8 mouse cellular contexts compared by ENCODE assay signal in genomic region chr2:165751068-165751467, GRCm38 (mm10).
DNase-seq lines count a peak whose midpoint lies in the region; ATAC-seq and TF ChIP-seq lines count a peak whose summit lies in the region.

No protein-coding gene starts in this region.

- H3K9me3 ChIP-seq in embryonic facial prominence, embryonic 13.5 days, result no peaks in the 10 kb centered on the region
- no peaks in the 10 kb centered on the region for H3K9me3 ChIP-seq in limb, embryonic 14.5 days (ENCODE audit: control insufficient read depth, low read length)

- H3K27ac ChIP-seq in heart, adult 2 months, result no peak overlapping the region
- no peak overlapping the region for H3K27ac ChIP-seq in thymus, adult 2 months (ENCODE audit: control insufficient read depth, insufficient read depth, low read length)
- H3K27ac ChIP-seq in embryonic facial prominence, embryonic 13.5 days, result peak overlapping the region; percentile 39; the same call in 1 of the 2 replicates
- H3K27ac ChIP-seq in limb, embryonic 14.5 days (replicated peaks; ENCODE audit: low read depth, low read length), result no peak overlapping the region

- WGBS in heart, adult 2 months, result 24% methylated on average over 7 of the region's 7 CpGs
- WGBS in thymus, adult 2 months, result 30% methylated on average over 7 of the region's 7 CpGs
- 18% methylated on average over 7 of the region's 7 CpGs for WGBS in embryonic facial prominence, embryonic 13.5 days
- 35% methylated on average over 7 of the region's 7 CpGs for WGBS in limb, embryonic 14.5 days

- TF ChIP-seq POLR2A in heart, adult 2 months (IDR thresholded peaks at IDR 0.05; ENCODE audit: insufficient read depth, low read depth, low read length), result no peak
- TF ChIP-seq POLR2A in thymus, adult 2 months (IDR thresholded peaks at IDR 0.05; ENCODE audit: control insufficient read depth, extremely low read depth, insufficient read depth, low read length, poor library complexity), result no peak
- TF ChIP-seq POLR2A in limb, embryonic 14.5 days (IDR thresholded peaks at IDR 0.05; ENCODE audit: borderline replicate concordance, extremely low read depth, insufficient read depth, insufficient read length), result no peak

- no peak for DNase-seq in heart, adult 2 months
- no peak for DNase-seq in heart, adult 8-10 months (ENCODE audit: low spot score)
- DNase-seq in thymus, adult 2 months, result no peak
- no peak for DNase-seq in thymus, postnatal 36 days
- DNase-seq in limb, embryonic 14.5 days (ENCODE audit: low spot score), result peak; percentile 27
- DNase-seq in spleen, postnatal 10 days (ENCODE audit: low spot score in 2 of 2), result no peak
- DNase-seq in urinary bladder, postnatal 10 days (ENCODE audit: low spot score), result no peak

- no peak overlapping the region for H3K4me2 ChIP-seq in embryonic facial prominence, embryonic 13.5 days
- H3K4me2 ChIP-seq in limb, embryonic 14.5 days (replicated peaks; ENCODE audit: low read depth, low read length, severe bottlenecking), result no peak overlapping the region

- no peaks in the 10 kb centered on the region for H3K79me2 ChIP-seq in heart, adult 2 months (replicated peaks; ENCODE audit: control insufficient read depth, insufficient read depth, low read length)

- no peaks in the 10 kb centered on the region for H3K36me3 ChIP-seq in heart, adult 2 months (ENCODE audit: control insufficient read depth, insufficient read depth, low read length)
- no peaks in the 10 kb centered on the region for H3K36me3 ChIP-seq in thymus, adult 2 months (ENCODE audit: control insufficient read depth, insufficient read depth, low read length)
- H3K36me3 ChIP-seq in embryonic facial prominence, embryonic 13.5 days, result no peaks in the 10 kb centered on the region
- no peaks in the 10 kb centered on the region for H3K36me3 ChIP-seq in limb, embryonic 14.5 days (ENCODE audit: control insufficient read depth, insufficient read depth, low read length)

- H3K27me3 ChIP-seq in heart, adult 2 months (ENCODE audit: control insufficient read depth, insufficient read depth, low read length), result peaks cover 1% of the 10 kb centered on the region; the same call in 1 of the 2 replicates
- H3K27me3 ChIP-seq in thymus, adult 2 months (ENCODE audit: control insufficient read depth, insufficient read depth, low read length), result no peaks in the 10 kb centered on the region
- H3K27me3 ChIP-seq in embryonic facial prominence, embryonic 13.5 days, result no peaks in the 10 kb centered on the region
- no peaks in the 10 kb centered on the region for H3K27me3 ChIP-seq in limb, embryonic 14.5 days (ENCODE audit: control insufficient read depth, insufficient read depth, low read length)

- ATAC-seq in embryonic facial prominence, embryonic 13.5 days (ENCODE audit: insufficient number of reproducible peaks, insufficient read depth, low FRiP score, low TSS enrichment, low read depth), result no peak
- ATAC-seq in limb, embryonic 14.5 days (ENCODE audit: low FRiP score, low read depth), result 0 out of 2 replicates have a peak, but pooled peaks have one; percentile 28

- intact Hi-C loops in heart, adult 2 months (cut with DNase I), result loop anchor here (1.0 kb wide), 1 partner anchor 222 kb away; no protein-coding TSS in a partner anchor

- H3K4me1 ChIP-seq in heart, adult 2 months (ENCODE audit: control insufficient read depth, insufficient read depth, low read length), result no peaks in the 10 kb centered on the region
- H3K4me1 ChIP-seq in thymus, adult 2 months (replicated peaks; ENCODE audit: control insufficient read depth, insufficient read depth, low read length), result peaks cover 4% of the 10 kb centered on the region
- peaks cover 34% of the 10 kb centered on the region for H3K4me1 ChIP-seq in embryonic facial prominence, embryonic 13.5 days
- peaks cover 9% of the 10 kb centered on the region; the same call in 1 of the 2 replicates for H3K4me1 ChIP-seq in limb, embryonic 14.5 days (ENCODE audit: control insufficient read depth, insufficient read depth, low read length)

- no peak overlapping the region for H3K9ac ChIP-seq in heart, adult 2 months (ENCODE audit: low read depth, low read length)
- H3K9ac ChIP-seq in embryonic facial prominence, embryonic 13.5 days, result no peak overlapping the region
- no peak overlapping the region for H3K9ac ChIP-seq in limb, embryonic 14.5 days (ENCODE audit: low read depth, low read length, severe bottlenecking)

- peak; percentile 54 for TF ChIP-seq CTCF in heart, adult 2 months (IDR thresholded peaks at IDR 0.05)
- 0 out of 2 replicates have a peak, but pooled peaks have one; percentile 31 for TF ChIP-seq CTCF in thymus, adult 2 months (IDR thresholded peaks at IDR 0.05; ENCODE audit: borderline replicate concordance, control insufficient read depth, extremely low read depth, insufficient read depth, low read length, poor library complexity)

- H3K4me3 ChIP-seq in heart, adult 2 months, result no peak overlapping the region
- no peak overlapping the region for H3K4me3 ChIP-seq in thymus, adult 2 months (ENCODE audit: control insufficient read depth, insufficient read depth, low read length)
- H3K4me3 ChIP-seq in embryonic facial prominence, embryonic 13.5 days, result no peak overlapping the region
- no peak overlapping the region for H3K4me3 ChIP-seq in limb, embryonic 14.5 days (replicated peaks; ENCODE audit: low read length)

- TF ChIP-seq EP300 in heart, adult 2 months (IDR thresholded peaks at IDR 0.05; ENCODE audit: insufficient read depth, low read depth, low read length), result no peak
